Mouse (Mus musculus): ENCODE measurements around the gene Ccdc87. TPM values are rescaled to one million over a fixed set of nuclear protein-coding genes. Genes with fewer than 3 reads are reported as not detected.
A peak's percentile ranks its signal among the peaks of the same experiment; 100 is the strongest.
"Not testable (repeated sequence)": the region's sequence is repeated elsewhere in the genome, so short reads cannot be mapped to it uniquely, and the experiment has no call there.

Ccdc87 gene
- polyA plus RNA-seq, 1 experiment: 0.26 TPM

- Histone ChIP-seq H3K4me3 (ENCODE audit: insufficient read depth, low read length) (peak overlapping the region; percentile 43), H3K4me1 (ENCODE audit: control insufficient read depth, insufficient read depth, low read length) (no peaks in the 10 kb centered on the region), H3K27ac (ENCODE audit: insufficient read depth, low read length) (no peak overlapping the region)
- TF ChIP-seq POLR2A (IDR thresholded peaks at IDR 0.05; ENCODE audit: low read depth, low read length) (no peak), CTCF (IDR thresholded peaks at IDR 0.05; ENCODE audit: borderline replicate concordance, insufficient read depth, low read length) (no peak)
Observed at GRCm38 (mm10) chr19:4855470-4855820, 16.3 kb downstream of the Ccdc87 start.

- Histone ChIP-seq H3K27ac (ENCODE audit: insufficient read depth, low read length) (no peak overlapping the region), H3K4me3 (ENCODE audit: insufficient read depth, low read length) (no peak overlapping the region), H3K4me1 (ENCODE audit: control insufficient read depth, insufficient read depth, low read length) (no peaks in the 10 kb centered on the region)
- TF ChIP-seq POLR2A (IDR thresholded peaks at IDR 0.05; ENCODE audit: low read depth, low read length): no peak
- no peak for TF ChIP-seq CTCF (IDR thresholded peaks at IDR 0.05; ENCODE audit: borderline replicate concordance, insufficient read depth, low read length)
Observed at GRCm38 (mm10) chr19:4855951-4856350, 16.8 kb downstream of the Ccdc87 start.

- TF ChIP-seq POLR2A (IDR thresholded peaks at IDR 0.05; ENCODE audit: low read depth, low read length) (no peak), CTCF (IDR thresholded peaks at IDR 0.05; ENCODE audit: borderline replicate concordance, insufficient read depth, low read length) (no peak)
- Histone ChIP-seq H3K4me1 (ENCODE audit: control insufficient read depth, insufficient read depth, low read length) (no peaks in the 10 kb centered on the region), H3K4me3 (ENCODE audit: insufficient read depth, low read length) (no peak overlapping the region), H3K27ac (ENCODE audit: insufficient read depth, low read length) (no peak overlapping the region)
Observed at GRCm38 (mm10) chr19:4859081-4859480, 19.9 kb downstream of the Ccdc87 start.

GRCm38 (mm10) chr19:4863048-4863447, 23.9 kb downstream of the Ccdc87 start:
- Histone ChIP-seq H3K27ac (ENCODE audit: insufficient read depth, low read length) (no peak overlapping the region), H3K4me3 (ENCODE audit: insufficient read depth, low read length) (no peak overlapping the region), H3K4me1 (ENCODE audit: control insufficient read depth, insufficient read depth, low read length) (no peaks in the 10 kb centered on the region)
- TF ChIP-seq POLR2A (IDR thresholded peaks at IDR 0.05; ENCODE audit: low read depth, low read length) (no peak), CTCF (IDR thresholded peaks at IDR 0.05; ENCODE audit: borderline replicate concordance, insufficient read depth, low read length) (no peak)

- Histone ChIP-seq H3K27ac (ENCODE audit: insufficient read depth, low read length) (no peak overlapping the region), H3K4me1 (ENCODE audit: control insufficient read depth, insufficient read depth, low read length) (no peaks in the 10 kb centered on the region), H3K4me3 (ENCODE audit: insufficient read depth, low read length) (no peak overlapping the region)
- TF ChIP-seq CTCF (IDR thresholded peaks at IDR 0.05; ENCODE audit: borderline replicate concordance, insufficient read depth, low read length): no peak
Observed at GRCm38 (mm10) chr19:4865147-4865546, 26.0 kb downstream of the Ccdc87 start.

- not testable (repeated sequence) for H3K4me3 ChIP-seq (ENCODE audit: insufficient read depth, low read length); H3K27ac ChIP-seq (ENCODE audit: insufficient read depth, low read length); H3K4me1 ChIP-seq (ENCODE audit: control insufficient read depth, insufficient read depth, low read length)
Observed at GRCm38 (mm10) chr19:4874613-4875012, 35.4 kb downstream of the Ccdc87 start.

- TF ChIP-seq POLR2A (IDR thresholded peaks at IDR 0.05; ENCODE audit: low read depth, low read length): no peak
- H3K4me3 ChIP-seq (ENCODE audit: insufficient read depth, low read length): no peak overlapping the region
- H3K27ac ChIP-seq (ENCODE audit: insufficient read depth, low read length): no peak overlapping the region
- H3K4me1 ChIP-seq (ENCODE audit: control insufficient read depth, insufficient read depth, low read length): no peaks in the 10 kb centered on the region
Observed at GRCm38 (mm10) chr19:4876241-4876640, 37.1 kb downstream of the Ccdc87 start.

- TF ChIP-seq POLR2A (IDR thresholded peaks at IDR 0.05; ENCODE audit: low read depth, low read length) (no peak), CTCF (IDR thresholded peaks at IDR 0.05; ENCODE audit: borderline replicate concordance, insufficient read depth, low read length) (no peak)
- no peaks in the 10 kb centered on the region for H3K4me1 ChIP-seq (ENCODE audit: control insufficient read depth, insufficient read depth, low read length)
- no peak overlapping the region for H3K4me3 ChIP-seq (ENCODE audit: insufficient read depth, low read length)
- no peak overlapping the region for H3K27ac ChIP-seq (ENCODE audit: insufficient read depth, low read length)
Observed at GRCm38 (mm10) chr19:4876755-4877154, 37.6 kb downstream of the Ccdc87 start.

GRCm38 (mm10) chr19:4877785-4878184, 38.6 kb downstream of the Ccdc87 start, which contains the start of gene Actn3:
Gene Actn3 (minus strand): TSS chr19:4877909.
- no peaks in the 10 kb centered on the region for H3K4me1 ChIP-seq (ENCODE audit: control insufficient read depth, insufficient read depth, low read length)
- peak within 1 kb of the TSS; percentile 54 for H3K27ac ChIP-seq (ENCODE audit: insufficient read depth, low read length)
- H3K4me3 ChIP-seq (ENCODE audit: insufficient read depth, low read length): peak within 1 kb of the TSS; percentile 98
- TF ChIP-seq POLR2A (IDR thresholded peaks at IDR 0.05; ENCODE audit: low read depth, low read length) (0 out of 2 replicates have a peak, but pooled peaks have one; percentile 51), CTCF (IDR thresholded peaks at IDR 0.05; ENCODE audit: borderline replicate concordance, insufficient read depth, low read length) (no peak)

- peak within 1 kb of the TSS; percentile 54 for H3K27ac ChIP-seq (ENCODE audit: insufficient read depth, low read length)
- H3K4me1 ChIP-seq (ENCODE audit: control insufficient read depth, insufficient read depth, low read length): no peaks in the 10 kb centered on the region
- peak within 1 kb of the TSS; percentile 98 for H3K4me3 ChIP-seq (ENCODE audit: insufficient read depth, low read length)
- TF ChIP-seq POLR2A (IDR thresholded peaks at IDR 0.05; ENCODE audit: low read depth, low read length): peak; percentile 64
- no peak for TF ChIP-seq CTCF (IDR thresholded peaks at IDR 0.05; ENCODE audit: borderline replicate concordance, insufficient read depth, low read length)
Observed at GRCm38 (mm10) chr19:4878405-4879323, 39.5 kb downstream of the Ccdc87 start, which contains the start of gene Zdhhc24. Gene Zdhhc24 (plus strand): TSS chr19:4878668.

Measured in embryonic fibroblast, embryonic 13.5 days (primary cell).